Mouse (Mus musculus): Measurements from ENCODE around the gene Cnih1. TPM values are rescaled to one million over a fixed set of nuclear protein-coding genes. Genes with fewer than 3 reads are reported as not detected.

The Cnih1 gene
- polyA plus RNA-seq, 1 experiment from 2014 or later: 101 TPM

- in situ Hi-C loops (cut with MboI; ENCODE audit: low pct_unique_long_range_greater_than_20kb): no loop called here
- no peaks in the 10 kb centered on the region for H3K27me3 ChIP-seq
- TF ChIP-seq CTCF (IDR thresholded peaks at IDR 0.05): no peak
- ChIA-PET CTCF (no interaction called here), POLR2A (no interaction called here)
- DNase-seq (ENCODE audit: low read depth, low spot score) (no peak), ATAC-seq (no peak)
These were observed 53.9 kb downstream of the Cnih1 start for GRCm38 (mm10) chr14:46734262-46734661.

- CTCF ChIA-PET: no interaction called here
- no peak for ATAC-seq
- POLR2A ChIA-PET: no interaction called here
- peak; percentile 62 for TF ChIP-seq CTCF (IDR thresholded peaks at IDR 0.05)
- in situ Hi-C loops (cut with MboI; ENCODE audit: low pct_unique_long_range_greater_than_20kb): loop anchor here (10.0 kb wide), 1 partner anchor 941 kb away; no protein-coding TSS in a partner anchor
- DNase-seq (ENCODE audit: low read depth, low spot score): no peak
- H3K27me3 ChIP-seq: no peaks in the 10 kb centered on the region
These were observed 62.5 kb downstream of the Cnih1 start for GRCm38 (mm10) chr14:46725743-46726142.

Other genes with a start within 250 kb of the Cnih1 start
- gene Cdkn3, start 27.9 kb downstream of the Cnih1 start, polyA plus RNA-seq (2021): 15.0 TPM
- gene Gmfb, start 33.8 kb upstream of the Cnih1 start, polyA plus RNA-seq (2021): 67.9 TPM
- gene Cgrrf1, start 43.7 kb upstream of the Cnih1 start, polyA plus RNA-seq (2021): 35.3 TPM
- gene Samd4, start 94.4 kb upstream of the Cnih1 start, polyA plus RNA-seq (2021): 27.8 TPM